Mouse (Mus musculus) ES-E14 (cell line): ENCODE measurements around the gene Metap1d. TPM values are rescaled to one million over a fixed set of nuclear protein-coding genes. Genes with fewer than 3 reads are reported as not detected.

Experiments used
- DNase-seq: peaks from one replicate; pipeline ENCODE4 v3.0.0-alpha.2; 2013; ENCODE audit warnings: low read depth, low spot score
- H3K27ac ChIP-seq: 2 replicates; pipeline ENCODE4 v1.5.1; 2012; ENCODE audit warnings: low read depth, mild to moderate bottlenecking, low read length, moderate library complexity, mixed read lengths; ENCODE audit not compliant: poor library complexity, insufficient read depth, severe bottlenecking
- H3K36me3 ChIP-seq: 2 replicates; pipeline ENCODE4 v1.6.1; 2012; ENCODE audit warnings: mild to moderate bottlenecking, low read length, moderate library complexity, mixed read lengths; ENCODE audit not compliant: control insufficient read depth, poor library complexity, insufficient read depth, severe bottlenecking
- H3K4me1 ChIP-seq, 2 experiments: fragments of 150-350 bp in 1 of 2; sonication (generic) in 1 of 2; 2 replicates each; pipeline ENCODE4 v1.6.1; 2012; ENCODE audit warnings: low read length in 2 of 2, mild to moderate bottlenecking in 1 of 2, mixed read lengths in 1 of 2; ENCODE audit not compliant: control insufficient read depth in 2 of 2, insufficient read depth in 2 of 2, poor library complexity in 1 of 2
- H3K4me3 ChIP-seq, 2 experiments: fragments of 150-350 bp in 1 of 2; sonication (generic) in 1 of 2; 2 replicates each; pipeline ENCODE4 v1.5.1; 2012; ENCODE audit warnings: low read length in 2 of 2, low read depth in 1 of 2, mild to moderate bottlenecking in 1 of 2, mixed read lengths in 1 of 2; ENCODE audit not compliant: insufficient read depth in 1 of 2, poor library complexity in 1 of 2, severe bottlenecking in 1 of 2
- H3K9ac ChIP-seq: 2 replicates; pipeline ENCODE4 v1.6.1; 2012; ENCODE audit warnings: low read depth, mild to moderate bottlenecking, low read length, mixed read lengths; ENCODE audit not compliant: poor library complexity, insufficient read depth, severe bottlenecking
- H3K9me3 ChIP-seq: fragments of 150-350 bp; sonication (generic); 2 replicates; pipeline ENCODE4 v1.6.1; 2012; ENCODE audit warnings: low read depth, mild to moderate bottlenecking, low read length; ENCODE audit not compliant: control insufficient read depth, insufficient read depth
- CHD2 ChIP-seq: IDR thresholded peaks from 2 replicates; pipeline ENCODE4 v1.6.1; 2014; ENCODE audit warnings: mild to moderate bottlenecking, low read depth, low read length, inconsistent platforms
- HCFC1 ChIP-seq: IDR thresholded peaks from 2 replicates; pipeline ENCODE4 v1.6.1; 2012; ENCODE audit warnings: low read length, inconsistent platforms, borderline replicate concordance; ENCODE audit not compliant: insufficient read depth
- MAFK ChIP-seq: IDR thresholded peaks from 2 replicates; pipeline ENCODE4 v1.6.1; 2014; ENCODE audit warnings: mild to moderate bottlenecking, low read depth, low read length, inconsistent platforms; ENCODE audit not compliant: insufficient read depth
- ZC3H11A ChIP-seq: IDR thresholded peaks from 2 replicates; pipeline ENCODE4 v1.6.1; 2012; ENCODE audit warnings: low read depth, mild to moderate bottlenecking, inconsistent platforms, low read length, borderline replicate concordance
- ZNF384 ChIP-seq: IDR thresholded peaks from 2 replicates; pipeline ENCODE4 v1.6.1; 2012; ENCODE audit warnings: low read depth, low read length, inconsistent platforms
- in situ Hi-C, 2 experiments: fragments of 600-800 bp; cut with MboI; formaldehyde crosslinking; loops; one replicate each; pipeline ENCODE4 v1.15.1; 2025; ENCODE audit warnings: low sequenced_read_pairs in 2 of 2, inconsistent platforms in 1 of 2; ENCODE audit not compliant: unreplicated experiment in 2 of 2
- total RNA-seq: library from RNA; depleted of rRNA; stranded (reverse); fragments of 300-350 nt; gene quantifications from 2 replicates; pipeline ENCODE4 v1.2.3, GENCODE M21; 2012

Metap1d gene
- total RNA-seq, 1 experiment = 18.8 TPM

- in situ Hi-C loops = no loop called here
Observed at GRCm38 (mm10) chr2:71481825-71482224, 28.7 kb downstream of the Metap1d start.

GRCm38 (mm10) chr2:71483046-71483716 is 30.1 kb downstream of the Metap1d start:
- Histone ChIP-seq H3K4me3 (no peak overlapping the region), H3K9ac (no peak overlapping the region), H3K27ac (no peak overlapping the region), H3K9me3 (no peaks in the 10 kb centered on the region), H3K36me3 (no peaks in the 10 kb centered on the region), H3K4me1 (no peaks in the 10 kb centered on the region)
- TF ChIP-seq HCFC1 = no peak
- TF ChIP-seq ZC3H11A = no peak
- TF ChIP-seq ZNF384 = no peak
- TF ChIP-seq MAFK = no peak
- TF ChIP-seq CHD2 = no peak
- in situ Hi-C loops = no loop called here
- no peak for DNase-seq

More at GRCm38 (mm10) chr2:71481825-71482224, 28.7 kb downstream of the Metap1d start:
- Histone ChIP-seq H3K4me1 (no peaks in the 10 kb centered on the region), H3K9ac (no peak overlapping the region), H3K9me3 (no peaks in the 10 kb centered on the region), H3K27ac (no peak overlapping the region), H3K36me3 (no peaks in the 10 kb centered on the region), H3K4me3 (no peak overlapping the region)
- no peak for TF ChIP-seq CHD2
- no peak for TF ChIP-seq HCFC1
- TF ChIP-seq ZC3H11A = no peak
- no peak for TF ChIP-seq ZNF384
- no peak for TF ChIP-seq MAFK
- DNase-seq = no peak

GRCm38 (mm10) chr2:71483717-71484066 is 30.6 kb downstream of the Metap1d start:
- Histone ChIP-seq H3K4me1 (no peaks in the 10 kb centered on the region), H3K36me3 (no peaks in the 10 kb centered on the region), H3K9ac (no peak overlapping the region), H3K4me3 (no peak overlapping the region), H3K27ac (no peak overlapping the region), H3K9me3 (no peaks in the 10 kb centered on the region)
- in situ Hi-C loops = no loop called here
- no peak for DNase-seq
- no peak for TF ChIP-seq ZNF384
- no peak for TF ChIP-seq HCFC1
- TF ChIP-seq CHD2 = no peak

- no peak overlapping the region for H3K4me3 ChIP-seq
- no peak for TF ChIP-seq ZNF384
- no peak for TF ChIP-seq HCFC1
- no peak for TF ChIP-seq ZC3H11A
- TF ChIP-seq MAFK = no peak
- no peak for TF ChIP-seq CHD2
- H3K27ac ChIP-seq = no peak overlapping the region
- no peak for DNase-seq
- no peaks in the 10 kb centered on the region for H3K9me3 ChIP-seq
- H3K36me3 ChIP-seq = no peaks in the 10 kb centered on the region
- no peak overlapping the region for H3K9ac ChIP-seq
- H3K4me1 ChIP-seq = 0 out of 4 replicates have a peak, but pooled peaks cover 0 to 2% of the 10 kb centered on the region in 2 experiments
- in situ Hi-C loops = no loop called here
Observed at GRCm38 (mm10) chr2:71491295-71491694, 38.2 kb downstream of the Metap1d start.
